Mouse (Mus musculus) gastrocnemius, postnatal 36 days (tissue): ENCODE measurements at regions not wholly inside any gene's neighbourhood (a gene's known extent, or its start where the extent isn't known, plus 50 kb on each side); places are given as distances from the start of the nearest gene placed in this dataset.

Experiments used
- DNase-seq, 2 experiments: peaks; one replicate each; pipeline ENCODE4 v3.0.0; 2022
- intact Hi-C: fragments of 180-260 bp; cut with DNase I; formaldehyde crosslinking; loops from one replicate; pipeline ENCODE4 v1.15.1; 2025

DNA sequence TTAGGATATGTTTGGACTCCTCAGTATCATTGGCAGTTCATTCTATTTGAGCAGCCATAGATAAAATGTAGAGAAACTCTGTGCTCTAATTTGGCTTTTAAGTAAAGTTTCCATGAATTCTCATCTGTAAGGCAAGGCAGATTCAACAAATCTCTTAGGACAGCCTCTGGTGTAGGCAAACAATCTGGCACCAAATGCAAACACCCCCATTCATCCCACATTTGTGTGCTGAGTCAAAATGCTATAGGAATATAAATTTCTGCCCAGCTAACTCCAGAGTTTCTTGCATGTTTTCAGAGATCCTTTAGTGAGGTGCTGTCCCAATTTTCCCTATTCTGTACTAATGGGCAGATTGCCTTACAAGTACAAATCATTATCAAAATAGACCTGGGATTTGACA is 695.7 kb upstream of the Kif18a start:
- no peak for DNase-seq
- intact Hi-C loops: no loop called here

DNA sequence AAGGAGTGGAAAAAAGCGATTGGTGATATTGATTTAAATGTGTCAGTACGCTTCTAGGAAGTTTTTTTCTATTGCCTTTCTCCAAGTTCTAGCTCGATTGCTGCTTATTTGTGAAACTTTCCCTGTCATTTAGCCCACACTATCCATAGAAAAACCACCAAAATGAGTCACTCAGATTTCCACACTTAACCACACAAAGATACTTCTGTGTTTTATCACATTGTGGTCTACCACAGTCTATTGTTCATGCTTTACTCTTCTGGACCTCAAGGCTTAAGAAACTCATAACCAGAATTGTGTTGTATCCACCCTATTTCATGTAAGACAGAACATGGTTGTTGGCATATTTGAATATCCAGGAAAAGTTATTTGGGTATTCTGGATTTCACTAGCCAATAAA is 687.0 kb upstream of the Kif18a start:
- intact Hi-C loops: no loop called here
- no peak for DNase-seq

DNA sequence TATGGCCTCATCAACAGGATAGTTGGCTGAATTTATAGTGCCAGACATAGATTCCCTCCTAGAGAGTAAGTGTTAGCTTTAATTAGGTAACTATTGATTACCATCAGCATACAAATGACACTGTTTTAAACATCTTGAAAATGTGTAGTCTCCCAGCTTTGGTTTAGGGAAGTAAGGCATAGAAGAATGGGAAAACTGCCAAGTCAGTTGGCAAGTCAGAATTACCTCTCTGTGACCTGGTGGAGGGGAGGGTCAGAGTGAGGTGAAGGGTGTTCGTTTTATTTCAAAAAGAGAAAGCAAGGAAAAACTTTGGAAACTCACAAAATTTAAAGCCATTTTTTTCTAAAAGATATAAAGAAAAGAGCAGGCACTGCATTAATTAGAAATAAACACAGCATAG is 680.2 kb upstream of the Kif18a start:
- DNase-seq: no peak
- intact Hi-C loops: no loop called here

DNA sequence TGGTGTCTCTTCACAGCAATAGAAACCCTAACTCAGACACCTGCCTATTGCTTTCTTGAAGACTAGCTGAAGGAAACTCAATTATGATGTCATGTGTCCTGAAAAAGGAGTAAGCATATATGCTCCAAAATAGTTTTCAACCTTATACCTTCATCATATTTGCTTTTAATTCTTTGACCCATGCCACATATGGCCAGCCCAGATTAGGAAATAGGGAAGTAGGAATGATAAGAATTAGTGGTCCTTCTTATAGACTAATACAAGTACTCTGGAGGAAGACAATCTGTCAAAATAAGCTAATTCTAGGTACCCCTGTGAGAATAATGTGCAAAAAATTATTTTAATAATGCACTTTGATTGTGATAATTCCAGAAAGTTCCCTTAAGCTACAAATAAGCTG is 661.0 kb upstream of the Kif18a start:
- intact Hi-C loops: no loop called here
- no peak for DNase-seq

DNA sequence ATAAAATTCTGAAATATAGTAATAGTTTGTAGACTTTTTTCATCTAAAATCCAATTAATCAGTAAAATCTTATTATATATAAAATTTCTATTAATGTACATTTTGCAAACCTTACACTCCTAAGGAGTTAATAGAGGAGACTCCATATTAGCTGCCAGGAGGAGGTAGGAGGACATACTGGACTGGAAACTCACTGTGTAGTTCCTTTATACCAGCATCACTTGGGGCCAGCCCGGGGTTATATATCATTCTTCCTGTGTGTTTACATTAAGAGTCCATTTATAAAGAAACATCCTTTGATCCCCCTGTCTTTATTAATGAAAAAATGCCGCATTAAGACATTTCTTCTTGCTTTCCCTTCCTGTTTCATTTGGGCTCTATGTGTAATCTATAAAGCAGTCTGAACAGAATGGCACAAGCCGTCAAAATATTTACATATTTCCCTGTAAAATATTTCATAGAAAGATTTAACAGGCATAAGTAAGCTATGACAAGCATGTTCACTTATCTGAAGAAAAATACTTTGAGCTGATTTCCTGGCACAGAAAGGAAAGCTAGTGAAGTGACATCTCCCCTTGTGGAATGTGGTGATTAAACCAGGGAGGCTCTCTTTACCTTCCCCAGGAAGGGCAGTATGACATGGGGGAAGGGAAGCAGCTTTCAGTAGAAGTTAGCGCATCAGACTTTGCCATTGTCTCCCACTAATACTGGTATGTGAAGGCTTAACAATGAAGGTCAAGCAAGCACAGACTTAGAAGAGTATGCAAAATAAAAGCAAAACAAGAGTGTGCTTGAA is 658.0 kb upstream of the Kif18a start:
- intact Hi-C loops: no loop called here
- no peak for DNase-seq

DNA sequence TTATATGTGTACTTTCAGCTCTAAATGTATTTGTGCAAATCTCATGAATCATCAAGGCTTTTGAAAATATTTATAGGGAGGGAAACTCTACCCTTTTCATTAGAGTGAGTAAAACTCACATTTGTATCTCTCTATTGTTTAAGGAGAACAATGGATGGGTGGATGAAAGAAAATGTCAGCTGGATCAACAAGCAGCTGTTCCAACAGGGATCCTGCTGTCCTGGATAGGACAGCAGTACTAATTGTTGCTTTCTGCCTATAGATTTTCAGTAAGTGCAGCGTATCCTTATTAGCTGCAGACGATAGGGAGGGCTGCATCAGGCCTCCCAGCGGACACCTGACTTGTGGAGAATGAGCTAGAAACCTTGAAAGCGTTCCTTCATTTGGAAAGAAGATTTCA is 644.9 kb upstream of the Kif18a start:
- intact Hi-C loops: no loop called here
- no peak for DNase-seq

DNA sequence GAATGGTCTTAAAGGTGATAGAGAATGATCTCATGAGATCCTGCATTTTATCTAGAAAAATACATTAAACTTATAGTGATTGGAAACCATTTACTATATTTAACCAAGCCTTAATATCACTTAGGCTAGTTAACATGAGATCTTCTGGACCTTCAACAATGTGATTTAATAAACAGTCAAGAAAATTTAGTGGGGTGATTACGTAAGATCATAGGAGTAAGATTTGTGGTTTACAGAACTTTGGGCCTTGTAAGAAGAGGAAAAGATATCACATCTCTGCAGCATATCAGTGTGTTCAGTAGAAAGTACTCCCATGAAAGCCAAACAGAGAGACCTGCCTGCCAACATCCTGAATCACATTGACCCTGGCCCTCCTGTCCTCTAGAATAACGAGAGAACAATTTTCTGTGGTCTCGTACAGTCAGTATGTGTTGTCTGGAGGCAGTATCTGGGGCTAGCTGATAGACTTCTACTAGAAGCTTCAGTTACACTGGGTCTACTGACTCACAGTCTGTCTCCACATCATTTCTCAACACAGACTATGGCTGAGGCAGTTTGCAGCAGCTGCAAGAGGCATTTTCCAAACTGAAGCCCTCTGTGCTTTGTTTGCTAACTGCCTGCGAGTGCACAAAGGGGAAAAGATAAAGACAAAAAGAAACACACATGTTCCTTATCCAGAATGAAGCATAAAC is 619.7 kb upstream of the Kif18a start:
- intact Hi-C loops: no loop called here
- DNase-seq: no peak

DNA sequence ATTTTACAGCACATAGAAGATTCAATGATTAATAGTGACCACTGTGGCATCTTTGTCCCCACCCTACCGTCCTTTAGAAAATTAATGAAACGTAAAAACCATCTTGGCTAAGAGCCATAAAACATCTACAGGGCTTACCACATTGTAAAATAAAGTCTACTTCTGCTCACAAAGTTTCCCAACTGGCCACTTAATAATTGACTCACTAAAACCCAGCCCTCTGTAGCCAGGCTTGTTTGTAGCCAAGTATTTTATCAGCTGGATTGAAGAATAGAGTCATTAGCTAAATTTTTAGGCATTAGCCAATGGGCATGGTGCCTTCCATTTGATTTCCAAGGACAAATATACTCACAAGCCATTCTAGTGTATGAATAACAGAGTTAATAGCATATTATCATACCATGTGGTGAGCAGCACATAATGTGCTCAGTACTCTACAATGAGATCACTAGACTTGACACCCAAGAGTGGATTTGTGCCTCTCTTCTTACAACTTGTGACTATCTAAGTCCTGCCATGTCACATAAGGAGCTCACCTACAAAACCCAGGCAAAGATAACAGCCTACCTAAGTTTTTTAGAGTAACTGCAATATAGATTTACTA is 602.7 kb upstream of the Kif18a start:
- DNase-seq: no peak
- intact Hi-C loops: no loop called here

DNA sequence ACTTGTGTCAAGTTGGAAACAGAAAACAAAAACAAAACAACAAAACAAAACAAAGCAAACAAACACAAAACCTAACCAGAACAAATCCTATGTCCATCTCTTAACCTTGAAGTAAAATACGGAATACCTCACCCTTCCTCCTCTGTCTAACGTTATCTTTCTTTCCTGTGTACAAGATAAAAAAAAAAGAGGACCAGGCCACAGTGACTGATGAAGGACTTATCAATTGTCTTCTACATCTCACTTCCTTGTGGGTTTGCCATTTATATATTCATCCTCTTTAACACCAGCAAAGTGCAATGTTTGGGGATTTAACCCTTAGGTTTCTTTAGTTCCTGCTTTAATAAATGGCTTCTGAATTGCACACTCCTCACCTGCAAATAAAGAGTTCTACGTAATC is 599.0 kb upstream of the Kif18a start:
- DNase-seq: no peak
- intact Hi-C loops: loop anchor here (10.0 kb wide), 1 partner anchor 1013 kb away; no protein-coding TSS in a partner anchor

DNA sequence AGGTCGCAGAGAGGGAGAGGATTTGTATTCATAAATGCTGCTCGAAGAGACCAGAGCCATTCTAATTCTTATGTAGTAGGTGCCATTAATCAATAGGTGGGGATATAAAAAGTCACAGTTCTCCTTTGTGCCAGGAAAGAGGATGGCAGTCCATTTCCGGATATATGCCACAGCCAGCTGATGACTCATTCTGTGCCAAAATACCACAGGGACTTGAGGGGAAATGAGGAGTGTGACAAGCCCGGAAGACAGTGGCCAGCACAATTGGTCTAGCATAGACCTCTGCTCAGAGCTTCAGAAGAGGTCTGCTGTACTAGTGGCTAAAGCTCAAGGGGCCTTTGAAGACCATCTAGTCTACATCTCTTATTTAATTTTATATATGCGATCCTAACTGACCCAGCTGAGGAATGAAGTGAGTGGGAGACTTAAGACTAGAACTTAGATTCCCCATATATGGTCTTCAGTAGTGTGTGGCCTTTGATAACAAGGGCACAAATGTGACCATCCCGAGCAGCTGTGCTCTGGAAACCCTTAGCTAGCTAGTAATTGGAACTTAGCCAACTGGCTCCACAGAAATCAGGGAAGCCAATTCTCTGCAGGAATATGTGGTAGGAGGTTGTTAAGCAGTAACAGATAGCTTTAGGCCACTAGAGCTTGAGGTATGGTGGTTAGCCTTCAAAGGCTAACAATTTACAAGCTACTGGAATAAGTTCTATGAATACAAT is 594.4 kb upstream of the Kif18a start:
- no peak for DNase-seq
- intact Hi-C loops: loop anchor here (10.0 kb wide), 1 partner anchor 1009 kb away; no protein-coding TSS in a partner anchor

DNA sequence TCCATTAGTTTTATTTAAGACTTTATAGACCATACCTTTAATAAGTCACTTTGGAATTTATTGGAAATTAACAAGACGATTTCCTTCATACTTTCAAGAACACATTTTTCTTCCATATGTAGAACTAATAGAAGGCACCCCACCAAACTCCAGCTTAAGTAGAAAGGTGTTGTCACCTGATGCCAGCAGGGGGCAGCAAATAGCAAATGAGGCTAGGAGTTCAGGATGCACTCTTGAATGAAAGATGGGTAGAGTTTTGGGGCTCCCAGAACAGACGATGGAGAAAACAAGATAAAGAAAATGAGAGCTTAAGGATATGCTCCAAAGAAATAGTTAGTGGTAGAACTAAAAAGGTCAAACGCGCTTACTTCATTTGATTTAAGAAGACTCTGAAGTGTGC is 590.4 kb upstream of the Kif18a start:
- intact Hi-C loops: no loop called here
- no peak for DNase-seq

DNA sequence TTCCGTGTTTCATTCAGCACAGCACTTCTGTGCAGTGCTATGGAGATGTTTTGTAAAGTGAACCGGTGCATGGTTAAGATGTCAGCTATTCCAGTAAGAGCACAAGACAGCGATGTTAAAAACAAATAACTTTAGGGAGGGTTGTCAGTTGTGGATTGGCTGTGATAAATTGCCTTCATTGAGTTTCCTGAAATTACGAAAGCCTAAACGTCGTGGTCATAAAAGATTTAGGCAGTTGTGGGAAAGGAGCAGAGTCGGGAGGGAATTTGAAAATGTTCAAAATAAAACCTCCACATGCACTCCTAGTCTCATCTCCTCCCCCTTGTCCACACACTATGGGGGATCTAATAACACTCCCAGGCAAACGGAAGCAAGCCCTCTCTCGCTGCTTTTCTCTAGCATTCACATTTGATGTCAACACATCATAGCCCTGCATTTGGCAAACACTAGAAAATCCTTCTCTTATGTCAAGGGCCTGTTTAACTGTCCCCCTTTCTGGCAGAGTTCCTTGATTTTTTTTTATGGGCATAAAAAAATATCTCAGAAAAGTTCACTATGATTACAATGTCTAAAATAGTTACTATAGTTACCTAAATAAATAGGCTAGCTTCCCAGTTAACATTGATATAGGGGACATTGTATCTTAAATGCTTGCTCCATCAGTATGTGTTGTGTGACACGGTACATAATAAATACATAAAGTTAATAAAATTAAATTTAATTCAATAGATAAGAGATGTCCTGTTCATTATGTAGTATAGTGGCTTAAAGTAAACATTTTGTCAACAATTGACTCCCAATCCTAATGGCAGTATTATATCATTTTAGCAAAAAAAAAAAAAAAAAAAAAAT is 589.2 kb upstream of the Kif18a start:
- no peak for DNase-seq
- intact Hi-C loops: no loop called here

DNA sequence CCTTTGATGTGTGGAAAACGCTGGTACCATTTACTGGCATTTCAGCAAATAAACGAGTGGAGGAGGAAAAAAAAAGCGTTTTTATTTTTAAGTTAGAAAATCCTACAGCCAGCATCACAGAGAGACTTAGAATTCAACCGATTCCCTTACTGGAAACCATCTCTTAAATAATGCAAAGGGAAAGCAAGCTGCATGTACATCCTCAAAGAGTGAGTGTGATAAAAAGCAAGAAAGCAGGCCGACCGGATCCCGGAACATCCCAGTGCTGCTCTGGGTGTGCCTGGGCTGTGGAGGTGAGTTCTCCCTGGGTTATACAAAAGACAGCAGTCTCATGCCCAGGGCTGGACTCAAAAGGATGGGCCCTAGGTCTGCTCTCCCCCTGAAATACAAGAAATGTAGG is 579.2 kb upstream of the Kif18a start:
- DNase-seq: no peak
- intact Hi-C loops: no loop called here

DNA sequence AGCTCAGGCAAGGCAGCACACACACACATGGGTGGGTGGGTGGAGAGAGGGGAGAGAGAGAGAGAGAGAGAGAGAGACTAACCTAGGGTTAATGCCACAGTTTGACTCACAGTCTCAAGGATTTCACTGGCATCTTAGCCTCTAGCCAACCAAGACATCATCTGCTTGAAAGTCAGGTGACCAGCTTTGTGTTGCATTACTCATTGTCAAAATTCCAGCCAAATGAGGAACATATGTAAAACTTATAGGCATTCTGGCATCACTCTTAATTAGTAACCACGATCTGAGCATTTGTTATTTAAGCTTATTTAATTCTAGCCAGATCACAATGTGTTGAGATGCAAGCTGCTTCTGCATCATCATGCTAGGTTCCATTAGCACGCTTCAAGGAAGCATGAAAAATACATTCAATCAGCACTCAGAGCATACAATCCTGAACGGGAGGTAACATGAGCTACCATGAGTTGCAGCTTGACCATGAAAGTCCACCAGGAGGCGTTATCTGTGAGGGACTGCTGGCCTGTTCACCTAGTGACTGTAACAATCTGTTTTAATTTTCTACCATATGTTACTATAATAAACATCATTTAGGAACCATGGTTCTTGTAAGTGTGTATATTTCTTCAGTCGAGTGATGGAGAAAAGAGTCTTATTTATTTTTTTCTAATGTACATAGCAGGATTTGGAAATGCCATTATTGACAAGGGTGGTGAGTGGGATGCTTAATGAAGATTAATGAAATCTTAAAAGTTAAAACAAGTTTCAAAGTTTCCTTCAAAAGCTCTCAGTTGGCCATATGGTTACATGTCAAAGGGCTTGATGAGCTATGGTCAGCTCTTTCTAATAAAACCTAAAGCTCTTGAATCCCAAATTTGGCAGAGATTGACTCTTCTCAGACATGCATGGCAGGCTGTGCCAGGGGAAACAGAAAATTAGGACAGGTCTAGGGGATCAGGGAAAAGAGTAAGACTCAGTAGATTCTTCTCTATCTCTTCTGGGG is 572.4 kb upstream of the Kif18a start:
- intact Hi-C loops: no loop called here
- no peak for DNase-seq

DNA sequence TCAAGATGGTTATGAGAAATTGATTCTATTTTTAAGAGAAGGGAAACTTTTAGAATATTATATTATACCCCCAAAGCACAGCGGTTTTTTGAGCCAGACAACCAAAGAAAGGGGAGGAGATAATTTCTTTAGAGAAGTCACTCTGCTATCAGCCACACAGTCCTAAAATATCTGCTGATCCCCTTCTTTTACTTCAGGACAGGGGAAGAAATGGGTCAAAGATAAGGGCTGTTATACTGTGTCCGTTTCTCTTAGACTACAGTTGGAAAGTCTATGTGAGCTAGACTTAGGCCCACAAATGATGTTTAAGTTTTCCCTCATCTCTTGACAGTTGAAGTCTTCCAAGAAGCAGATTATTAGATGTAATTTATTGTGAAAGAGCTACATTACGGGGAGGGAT is 538.5 kb upstream of the Kif18a start:
- intact Hi-C loops: no loop called here
- DNase-seq: no peak

DNA sequence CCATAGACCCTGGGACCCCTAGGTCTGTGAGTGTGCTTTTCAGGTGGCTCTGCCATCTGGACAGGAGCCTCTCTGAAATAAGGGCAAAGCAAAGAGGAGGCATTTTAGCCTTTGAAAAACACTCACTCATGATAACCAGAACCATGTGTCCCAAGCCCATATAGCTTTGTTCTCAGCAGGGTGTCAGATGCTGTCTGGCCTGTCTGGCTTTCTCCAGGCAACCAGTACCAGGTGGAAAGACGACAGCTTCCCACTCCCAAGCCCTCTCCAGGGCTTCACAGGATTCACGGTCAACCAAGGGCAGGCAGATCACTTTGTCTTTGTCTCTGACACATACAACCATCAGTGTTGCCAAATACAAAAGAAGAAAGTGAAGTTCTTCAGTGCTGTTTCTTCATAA is 537.0 kb upstream of the Kif18a start:
- DNase-seq: no peak
- intact Hi-C loops: no loop called here

DNA sequence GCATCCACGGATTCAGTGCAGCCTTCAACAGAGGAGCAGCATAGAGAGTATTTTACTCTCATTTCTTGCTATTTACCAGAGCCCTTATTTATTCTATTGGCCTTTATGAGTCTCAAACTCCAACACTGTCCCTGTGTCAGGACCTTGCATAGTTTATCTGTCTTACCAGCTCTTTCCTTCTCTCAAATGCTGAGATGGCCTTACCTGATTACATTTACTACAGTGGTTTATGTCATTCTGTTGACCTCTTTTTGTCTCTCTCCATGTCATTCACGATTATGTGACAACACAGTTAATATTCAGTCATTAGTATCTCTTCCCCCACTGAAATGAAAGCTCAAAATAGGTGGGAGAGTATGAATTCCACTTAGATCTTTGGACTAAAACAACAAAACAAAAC is 535.7 kb upstream of the Kif18a start:
- intact Hi-C loops: no loop called here
- DNase-seq: no peak

DNA sequence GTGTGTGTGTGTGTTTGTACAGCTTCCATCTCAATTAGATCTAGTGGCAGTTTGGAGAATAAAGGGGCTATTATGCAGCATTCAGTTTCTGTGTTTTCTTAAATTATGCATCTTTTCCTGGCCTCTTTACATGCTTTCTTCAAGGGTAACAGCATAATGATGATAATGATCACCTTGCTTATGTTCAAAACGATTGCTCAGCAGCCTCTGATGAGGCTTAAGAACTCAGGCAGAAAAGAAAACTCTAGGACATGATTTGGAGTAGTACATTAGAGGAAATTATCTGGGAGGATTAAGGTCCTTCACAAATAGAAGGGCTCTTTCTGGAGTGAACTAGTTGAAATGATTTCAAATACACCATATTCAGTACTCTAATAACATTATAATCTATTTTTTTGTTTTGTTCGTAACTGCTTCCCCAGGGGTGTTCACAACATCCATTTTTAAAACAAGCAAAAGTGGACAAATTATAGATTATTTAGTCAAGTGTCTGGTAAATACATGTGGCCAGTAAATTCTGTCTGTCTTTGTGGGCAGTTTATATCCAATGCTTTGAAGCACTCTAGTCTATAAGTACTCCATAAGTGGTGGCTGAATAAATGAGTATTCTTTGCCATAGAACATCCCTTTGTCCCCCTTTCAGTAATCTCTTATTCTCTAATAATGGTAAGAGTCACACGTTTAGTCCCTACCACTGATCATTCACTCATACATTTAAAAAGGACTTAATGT is 526.9 kb upstream of the Kif18a start:
- intact Hi-C loops: no loop called here
- DNase-seq: no peak
